Mouse (Mus musculus) cerebellum, adult (tissue): ENCODE measurements around the gene Pacrg.

ENCODE experiments used
- ATAC-seq: cut with Nextera tagmentation; 2 replicates; pipeline ENCODE4 v1.9.2; 2017; ENCODE audit warnings: mild to moderate bottlenecking, moderate library complexity, mixed read lengths; ENCODE audit not compliant: insufficient number of reproducible peaks, low FRiP score, low TSS enrichment

Gene Pacrg

DNA sequence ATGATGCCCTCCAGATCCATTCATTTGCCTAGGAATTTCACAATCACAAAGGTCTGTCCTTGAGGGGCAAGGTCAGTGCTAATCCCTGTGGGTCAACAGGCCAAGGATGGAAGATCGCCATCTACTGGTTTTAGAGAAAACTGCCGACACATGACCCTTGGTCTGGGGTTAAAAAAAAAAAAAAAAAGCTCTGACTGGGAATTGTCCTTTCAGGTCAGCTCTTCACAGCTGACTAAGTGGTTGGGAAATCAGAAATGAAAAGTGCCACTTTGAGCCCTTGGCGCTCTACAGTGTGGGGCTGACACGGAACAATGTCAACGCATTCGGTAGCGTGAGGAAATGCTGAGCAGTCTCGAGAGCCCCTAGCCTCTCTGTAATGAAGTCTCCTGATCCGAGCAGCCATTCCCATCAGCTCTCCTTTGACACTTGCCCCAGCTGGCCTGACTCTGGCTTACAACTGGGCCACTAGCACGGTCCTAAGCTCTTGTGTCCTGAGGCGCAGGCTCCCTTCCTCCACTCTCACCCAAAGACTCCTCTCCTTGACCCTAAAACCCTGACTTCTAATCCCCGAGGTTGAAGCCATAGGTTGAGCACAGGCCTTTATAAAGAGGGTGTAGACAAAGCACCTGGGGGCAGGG lies 339.2 kb downstream of the Pacrg start:
- ATAC-seq: no peak

- ATAC-seq: no peak
Measured at GRCm38 (mm10) chr17:10498935-10499655, 341.0 kb downstream of the Pacrg start.

DNA sequence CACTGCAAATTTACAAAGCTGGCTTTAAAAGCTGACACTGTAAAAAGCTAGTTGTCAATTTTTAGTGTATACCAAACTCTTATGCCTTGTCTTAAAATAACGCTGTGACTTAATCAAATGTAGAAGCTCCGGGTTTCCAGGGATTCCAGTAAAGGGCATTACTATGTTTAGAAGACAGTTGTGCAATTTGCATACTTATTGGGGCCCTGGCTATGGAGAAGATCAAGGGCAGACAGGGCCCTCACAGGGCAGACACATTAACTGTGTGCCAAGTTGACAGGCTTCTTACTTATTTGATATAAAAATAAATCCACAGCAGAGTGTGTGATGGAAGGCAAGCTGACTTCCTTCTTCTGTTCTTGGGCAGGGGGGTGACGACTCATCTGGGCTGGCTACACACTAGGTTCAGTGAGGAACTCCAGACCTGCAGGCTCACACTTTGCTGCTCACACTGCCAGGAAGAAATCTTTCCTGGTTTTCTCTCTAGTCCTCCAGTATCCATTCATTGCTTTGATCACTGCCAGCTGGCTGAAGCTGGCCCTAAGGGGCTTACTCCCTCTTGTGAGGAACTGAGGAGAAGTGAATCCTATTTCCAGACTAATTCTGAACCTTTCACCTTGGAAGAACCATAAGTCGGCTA lies 342.2 kb downstream of the Pacrg start:
- no peak for ATAC-seq

DNA sequence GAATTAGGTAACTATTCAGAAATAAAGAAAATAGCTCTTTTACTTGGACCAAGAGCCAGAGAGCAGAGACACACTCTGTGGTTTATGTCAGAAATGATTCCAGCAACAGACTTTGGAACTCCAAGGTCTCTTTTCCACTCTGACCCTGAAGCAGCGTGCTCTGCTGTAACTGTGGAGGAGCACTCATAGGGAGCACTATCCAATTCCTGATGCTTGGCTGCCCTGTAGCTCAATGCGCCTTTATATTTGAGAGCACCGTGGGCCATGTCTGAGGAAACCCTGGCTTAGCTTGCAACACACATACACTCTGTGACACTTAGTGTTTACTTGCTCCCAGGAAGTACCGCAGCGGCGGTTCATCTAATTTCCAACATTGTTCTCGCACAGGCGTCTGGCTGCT lies 344.0 kb downstream of the Pacrg start:
- ATAC-seq: no peak

DNA sequence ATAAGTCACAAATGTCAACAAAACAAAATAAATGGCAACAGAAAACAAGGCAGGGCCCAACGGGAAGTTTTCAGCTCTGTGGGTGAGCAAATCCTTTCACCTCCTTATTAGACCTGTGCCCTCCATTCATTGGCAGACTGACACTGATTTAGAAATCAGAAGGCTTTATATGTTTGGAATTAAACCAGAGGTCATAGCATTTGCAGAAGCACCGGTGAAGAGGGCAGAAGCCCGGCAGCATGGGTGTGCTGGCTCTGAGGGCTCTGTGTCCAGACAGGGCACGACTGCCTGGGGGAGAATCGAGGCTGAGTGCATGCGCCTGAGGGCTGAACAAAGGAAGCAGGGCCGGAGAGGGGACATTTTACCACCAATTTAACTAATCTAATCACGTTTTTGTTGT lies 344.5 kb downstream of the Pacrg start:
- ATAC-seq: no peak

GRCm38 (mm10) chr17:10493124-10493523 lies 347.0 kb downstream of the Pacrg start:
- no peak for ATAC-seq

- ATAC-seq: no peak
Measured at GRCm38 (mm10) chr17:10490374-10491169, 349.5 kb downstream of the Pacrg start.

- no peak for ATAC-seq
Measured at GRCm38 (mm10) chr17:10488873-10489272, 351.2 kb downstream of the Pacrg start.

GRCm38 (mm10) chr17:10483945-10484546 lies 356.1 kb downstream of the Pacrg start:
- ATAC-seq: no peak

DNA sequence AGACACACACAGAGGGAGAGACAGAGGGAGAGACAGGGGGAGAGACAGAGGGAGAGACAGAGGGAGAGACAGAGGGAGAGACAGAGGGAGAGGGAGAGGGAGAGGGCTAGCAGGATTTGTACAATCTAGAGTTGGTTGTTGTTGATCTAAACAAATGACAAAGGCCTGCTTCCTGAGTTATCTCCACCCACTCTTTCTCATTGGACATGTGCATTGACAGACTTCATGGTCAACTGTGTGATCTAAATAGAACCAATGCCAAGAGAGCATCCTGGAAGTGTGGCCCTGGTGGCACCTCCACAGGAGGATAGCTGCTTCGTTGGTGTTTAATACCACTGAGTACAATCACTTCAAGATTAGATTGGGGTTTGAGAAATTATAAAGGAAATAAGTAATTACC lies 359.0 kb downstream of the Pacrg start:
- no peak for ATAC-seq

DNA sequence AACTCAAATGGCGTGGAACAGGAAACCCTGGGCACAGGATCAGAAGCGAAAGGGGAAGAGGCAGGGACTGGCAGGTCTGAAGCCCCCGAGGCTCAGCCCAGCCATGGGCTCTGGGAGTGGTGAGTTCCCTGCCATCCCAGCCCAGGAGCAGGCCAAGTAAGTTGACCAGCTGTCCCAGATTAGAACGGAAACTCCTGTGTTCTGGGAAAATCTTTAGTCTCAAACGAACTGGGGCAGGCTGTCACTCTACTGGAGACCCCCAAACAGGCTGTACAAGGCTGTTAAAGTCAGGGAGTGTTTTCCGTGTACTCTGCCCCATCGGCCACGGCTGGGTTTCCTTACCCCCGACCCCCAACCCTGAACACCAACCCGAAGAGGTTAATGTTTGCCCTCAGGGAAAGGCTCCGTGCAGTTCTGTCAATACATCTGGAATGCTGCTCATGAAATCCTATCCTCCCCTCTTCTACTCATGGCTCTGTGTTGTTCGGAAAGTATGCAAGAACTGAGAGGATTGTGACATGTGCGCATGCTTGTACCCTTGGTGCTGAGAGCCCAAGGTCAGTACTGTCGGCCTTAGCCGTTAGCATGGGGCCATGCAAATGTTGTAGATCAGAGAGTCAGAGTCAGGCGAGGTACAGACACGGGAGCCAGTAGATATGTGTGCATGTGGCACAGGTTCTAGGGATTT lies 360.9 kb downstream of the Pacrg start:
- ATAC-seq: no peak

GRCm38 (mm10) chr17:10478377-10478776 lies 361.7 kb downstream of the Pacrg start:
- ATAC-seq: no peak

DNA sequence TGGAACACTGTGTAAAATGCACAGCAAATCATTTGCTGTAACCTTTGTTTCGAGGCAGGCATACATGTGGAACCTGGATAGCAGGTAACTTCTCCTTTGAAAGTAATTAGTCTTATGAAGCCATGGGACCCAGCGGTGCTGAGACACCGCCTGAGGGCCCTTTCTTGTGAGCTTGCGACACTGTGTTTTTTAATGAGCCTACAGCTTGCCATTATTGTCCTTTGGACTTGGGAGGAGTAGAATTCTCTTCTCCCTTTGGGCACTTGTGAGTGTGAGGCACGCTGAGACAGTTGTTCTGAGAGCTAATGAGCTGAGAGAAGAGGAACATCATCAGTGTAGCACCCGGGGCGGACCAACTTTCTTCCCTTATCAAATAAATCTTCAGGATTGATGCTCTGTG lies 363.3 kb downstream of the Pacrg start:
- no peak for ATAC-seq

GRCm38 (mm10) chr17:10474972-10475371 lies 365.1 kb downstream of the Pacrg start:
- no peak for ATAC-seq

GRCm38 (mm10) chr17:10473826-10474384 lies 366.2 kb downstream of the Pacrg start:
- ATAC-seq: no peak

- no peak for ATAC-seq
Measured at GRCm38 (mm10) chr17:10473175-10473574, 366.9 kb downstream of the Pacrg start.

DNA sequence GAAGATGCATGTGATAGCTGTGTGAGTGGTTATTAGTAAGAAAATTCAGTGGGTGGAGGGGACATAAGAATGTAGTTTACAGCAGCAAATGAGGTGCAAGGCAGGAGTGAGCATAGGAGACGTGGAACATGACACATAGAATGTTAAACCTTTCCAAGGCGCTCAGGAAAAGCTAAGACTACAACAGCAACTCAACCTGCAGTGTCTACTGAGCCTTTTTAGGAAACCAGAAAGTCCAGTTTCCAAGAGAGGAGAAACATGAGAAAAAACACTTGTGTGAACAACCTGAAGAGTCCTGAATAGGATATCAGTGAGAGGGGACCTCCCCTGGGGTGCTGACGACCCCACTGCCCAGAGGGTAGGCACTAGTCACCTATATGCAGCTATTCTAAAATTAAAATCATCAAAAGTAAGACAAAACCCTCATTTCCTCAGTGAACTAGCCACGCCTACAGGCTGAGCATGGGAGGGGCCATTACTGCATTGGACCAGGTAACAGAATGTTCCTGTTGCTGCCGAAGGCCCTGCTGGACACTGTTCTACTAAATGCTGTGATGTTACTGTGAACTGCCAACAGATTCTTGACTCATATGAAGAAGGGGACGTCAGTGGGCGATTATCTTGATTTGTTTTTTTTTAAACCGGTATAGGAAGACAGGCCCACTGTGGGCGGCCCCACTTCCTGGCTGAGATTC lies 370.1 kb downstream of the Pacrg start:
- no peak for ATAC-seq

GRCm38 (mm10) chr17:10467102-10467501 lies 373.0 kb downstream of the Pacrg start:
- no peak for ATAC-seq

- no peak for ATAC-seq
Measured at GRCm38 (mm10) chr17:10465467-10465866, 374.6 kb downstream of the Pacrg start.
